Mouse (Mus musculus) common myeloid progenitor, adult 5-6 weeks (primary cell): ENCODE measurements around the gene Aplp1. TPM values are rescaled to one million over a fixed set of nuclear protein-coding genes. Genes with fewer than 3 reads are reported as not detected.
A peak's percentile ranks its signal among the peaks of the same experiment; 100 is the strongest.
"Not testable (repeated sequence)": the region's sequence is repeated elsewhere in the genome, so short reads cannot be mapped to it uniquely, and the experiment has no call there.

Experiments
- ATAC-seq: replicated peaks from 2 replicates; pipeline ENCODE4 v1.8.0; 2016; ENCODE audit warnings: low read depth, mild to moderate bottlenecking, moderate TSS enrichment, inconsistent platforms; ENCODE audit not compliant: poor library complexity, severe bottlenecking
- total RNA-seq: library from RNA; stranded (forward); fragments of 200-1000, 187-1606 nt; gene quantifications from 2 replicates; pipeline ENCODE4 v1.2.3, GENCODE M21; 2017

Aplp1 gene
- total RNA-seq: not detected in 2 replicates

DNA sequence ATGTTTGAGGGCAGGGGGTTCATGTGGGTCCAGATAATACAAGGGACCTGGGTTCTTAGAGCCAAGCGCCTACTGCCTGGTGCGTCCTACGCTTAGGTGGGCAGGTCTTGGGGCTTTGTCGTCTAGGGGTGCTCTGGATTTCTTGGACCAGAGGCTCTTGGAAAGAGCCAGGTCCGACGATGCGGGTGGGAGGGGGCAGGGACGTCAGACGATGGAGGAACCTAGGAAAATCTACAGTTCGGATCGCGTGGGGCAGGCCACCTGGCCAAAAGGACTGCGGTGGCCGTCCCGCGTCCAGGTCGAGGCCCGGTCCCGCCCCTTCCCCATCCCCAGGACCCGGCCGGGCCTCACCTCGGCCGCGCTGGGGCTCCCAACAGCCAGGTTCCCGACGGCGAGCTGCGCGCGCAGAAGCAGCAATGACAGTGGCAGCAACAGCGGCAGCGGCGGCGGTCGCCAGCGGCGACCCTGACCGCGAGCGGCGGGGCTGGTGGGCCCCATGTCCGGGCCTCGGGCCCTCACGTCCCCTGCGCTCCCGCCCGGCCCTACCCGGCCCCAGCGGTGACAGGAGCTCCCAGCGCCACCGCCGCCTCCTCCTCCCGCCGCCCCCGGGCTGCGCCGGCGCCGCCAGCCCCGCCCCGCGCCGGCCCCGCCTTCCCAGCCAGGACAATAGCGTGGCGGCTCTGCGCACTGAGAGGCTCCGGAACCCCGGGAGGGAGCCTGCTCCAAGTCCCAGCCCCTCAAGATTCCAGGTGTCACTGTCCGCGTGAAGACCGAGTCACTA, at the start of gene Aplp1:
Gene Aplp1 (minus strand): TSS at position 565 of the 781 bp plus-strand sequence.
- 0 out of 2 replicates have a peak, but pooled peaks have one; percentile 40 for ATAC-seq

GRCm38 (mm10) chr7:30493401-30493931, 48.1 kb upstream of the Aplp1 start, which contains the start of gene Prodh2:
Gene Prodh2, plus strand, starts transcription at chr7:30493622.
- ATAC-seq: no peak

DNA sequence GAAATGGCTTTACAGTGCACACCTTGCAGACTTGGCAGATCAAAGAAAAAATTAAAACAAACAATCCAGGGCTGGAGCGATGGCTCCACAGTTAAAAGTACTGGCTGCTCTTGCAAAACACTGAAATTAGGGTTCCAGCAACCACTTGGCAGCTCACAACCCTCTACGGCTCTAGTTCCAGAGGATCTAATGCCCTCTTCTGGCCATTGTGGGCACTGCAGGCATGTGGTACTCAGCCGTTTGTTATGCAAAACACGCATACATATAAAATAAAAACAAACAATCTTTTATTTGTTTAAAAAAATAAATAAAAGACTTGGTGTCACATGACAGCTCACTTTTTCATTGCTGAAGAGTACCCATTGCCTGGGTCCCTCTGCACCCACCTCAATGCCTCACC, 47.4 kb upstream of the Aplp1 start:
- ATAC-seq: peak; percentile 76

DNA sequence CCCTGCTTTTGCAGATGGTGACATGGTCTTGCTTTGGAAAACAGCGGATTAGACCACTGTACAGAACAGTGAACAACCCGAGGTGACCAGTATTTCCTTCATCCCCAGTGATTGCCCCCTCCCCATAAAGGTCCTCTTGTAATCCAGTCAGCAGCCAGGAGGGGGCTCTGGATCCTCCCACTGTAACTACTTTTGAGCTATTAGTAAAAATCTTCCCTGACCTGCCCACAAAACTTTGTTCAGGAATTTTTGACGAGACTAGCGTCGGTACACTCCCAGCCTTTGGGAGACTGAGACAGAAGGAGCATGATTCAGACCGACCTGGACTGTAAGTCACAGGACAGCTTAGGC, 45.6 kb upstream of the Aplp1 start:
- no peak for ATAC-seq

GRCm38 (mm10) chr7:30490251-30490956, 45.1 kb upstream of the Aplp1 start:
- ATAC-seq: 0 out of 2 replicates have a peak, but pooled peaks have one; percentile 49

DNA sequence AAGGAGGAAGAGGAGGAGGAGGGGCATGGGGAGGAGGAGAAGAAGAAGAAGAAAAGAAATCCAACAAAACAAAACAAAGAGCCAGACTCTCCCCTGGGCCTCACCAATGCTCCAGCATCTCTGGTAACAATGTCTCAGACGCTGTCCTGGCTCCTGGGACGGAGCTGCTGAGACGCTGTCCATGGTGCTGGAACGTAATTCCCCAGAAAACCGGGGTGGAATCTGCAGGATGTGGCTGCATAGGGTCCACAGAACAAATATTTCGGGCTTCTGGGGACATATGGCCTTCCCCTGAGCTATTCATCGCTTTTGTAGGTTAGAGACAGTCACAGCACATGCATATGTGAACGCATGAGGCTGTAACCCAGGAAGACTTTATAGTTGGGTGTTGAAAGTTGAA, 38.9 kb upstream of the Aplp1 start:
- ATAC-seq: peak; percentile 56; the same call in 1 of the 2 replicates

- ATAC-seq: no peak
Measured at GRCm38 (mm10) chr7:30477415-30478381, 32.4 kb upstream of the Aplp1 start.

- not testable (repeated sequence) for ATAC-seq
Measured at GRCm38 (mm10) chr7:30476136-30476535, 30.8 kb upstream of the Aplp1 start.

- no peak for ATAC-seq
Measured at GRCm38 (mm10) chr7:30474999-30475398, 29.7 kb upstream of the Aplp1 start.

DNA sequence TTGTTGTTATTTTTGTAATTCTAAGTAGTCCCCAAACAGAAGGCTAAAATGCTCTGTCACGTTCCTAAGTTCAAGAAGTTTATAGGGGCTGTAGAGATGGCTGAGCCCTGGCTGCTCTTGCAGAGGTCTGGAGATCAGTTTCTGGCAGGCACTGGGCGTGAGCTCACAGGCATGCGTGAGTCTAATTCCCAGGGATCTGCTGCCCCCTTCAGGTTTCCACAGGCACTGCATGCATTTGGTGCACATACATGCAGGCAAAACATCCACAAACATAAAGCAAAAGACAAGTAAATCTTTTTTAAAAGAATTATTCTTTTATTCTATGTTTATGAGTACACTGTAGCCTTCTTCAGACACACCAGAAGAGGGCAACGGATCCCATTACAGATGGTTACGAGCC, 27.1 kb upstream of the Aplp1 start:
- peak; percentile 62; the same call in 1 of the 2 replicates for ATAC-seq

DNA sequence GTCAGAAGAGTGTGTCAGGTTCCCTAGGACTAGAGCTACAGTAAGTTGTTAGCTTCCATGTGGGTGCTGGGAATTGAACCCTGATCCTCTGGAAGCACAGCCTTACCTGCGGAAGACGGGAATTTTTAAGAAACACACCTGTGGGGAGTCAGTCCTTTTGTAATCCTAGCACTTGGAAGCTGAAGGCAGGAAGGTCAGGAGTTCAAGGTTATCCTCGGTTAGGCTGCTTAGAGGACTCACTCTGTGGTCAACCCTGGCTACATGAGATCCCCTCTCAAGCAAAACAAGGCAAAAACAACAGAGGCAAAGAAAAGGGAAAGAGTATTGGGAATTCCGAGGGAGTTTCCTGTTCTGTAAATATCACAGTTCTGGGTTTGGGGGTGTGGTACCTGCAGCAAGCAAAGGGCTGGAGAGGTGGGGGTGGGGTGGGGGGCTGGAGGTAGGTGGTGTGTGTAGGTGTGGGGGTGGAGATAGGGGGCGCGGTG, 19.5 kb upstream of the Aplp1 start:
- no peak for ATAC-seq

- no peak for ATAC-seq
Measured at GRCm38 (mm10) chr7:30463996-30464395, 18.7 kb upstream of the Aplp1 start.

DNA sequence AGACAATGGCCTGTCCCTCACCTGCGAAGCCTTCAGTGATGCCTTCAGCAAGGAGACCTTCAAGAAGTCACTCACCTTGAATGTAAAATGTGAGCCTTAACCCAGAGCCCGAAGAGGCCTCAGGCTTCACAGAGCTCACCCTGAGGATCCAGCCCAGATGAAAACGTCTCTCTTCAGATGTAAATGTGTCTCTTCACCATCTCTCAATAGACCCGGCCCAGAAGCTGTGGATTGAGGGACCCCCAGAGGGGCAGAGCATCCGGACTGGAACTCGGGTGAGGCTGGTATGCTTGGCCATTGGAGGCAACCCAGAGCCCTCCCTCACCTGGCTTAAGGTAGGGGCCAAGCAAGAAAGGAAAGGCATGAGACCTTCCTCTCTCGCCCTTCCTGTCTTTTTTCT, 18.2 kb upstream of the Aplp1 start:
- no peak for ATAC-seq

- no peak for ATAC-seq
Measured at GRCm38 (mm10) chr7:30459484-30459883, 14.1 kb upstream of the Aplp1 start.

GRCm38 (mm10) chr7:30457629-30458330, 12.4 kb upstream of the Aplp1 start, which contains the start of the genes Kirrel2 and Nphs1:
Gene Kirrel2, minus strand, starts transcription at chr7:30457690.
Gene Nphs1, plus strand, starts transcription at chr7:30458315.
- no peak for ATAC-seq

DNA sequence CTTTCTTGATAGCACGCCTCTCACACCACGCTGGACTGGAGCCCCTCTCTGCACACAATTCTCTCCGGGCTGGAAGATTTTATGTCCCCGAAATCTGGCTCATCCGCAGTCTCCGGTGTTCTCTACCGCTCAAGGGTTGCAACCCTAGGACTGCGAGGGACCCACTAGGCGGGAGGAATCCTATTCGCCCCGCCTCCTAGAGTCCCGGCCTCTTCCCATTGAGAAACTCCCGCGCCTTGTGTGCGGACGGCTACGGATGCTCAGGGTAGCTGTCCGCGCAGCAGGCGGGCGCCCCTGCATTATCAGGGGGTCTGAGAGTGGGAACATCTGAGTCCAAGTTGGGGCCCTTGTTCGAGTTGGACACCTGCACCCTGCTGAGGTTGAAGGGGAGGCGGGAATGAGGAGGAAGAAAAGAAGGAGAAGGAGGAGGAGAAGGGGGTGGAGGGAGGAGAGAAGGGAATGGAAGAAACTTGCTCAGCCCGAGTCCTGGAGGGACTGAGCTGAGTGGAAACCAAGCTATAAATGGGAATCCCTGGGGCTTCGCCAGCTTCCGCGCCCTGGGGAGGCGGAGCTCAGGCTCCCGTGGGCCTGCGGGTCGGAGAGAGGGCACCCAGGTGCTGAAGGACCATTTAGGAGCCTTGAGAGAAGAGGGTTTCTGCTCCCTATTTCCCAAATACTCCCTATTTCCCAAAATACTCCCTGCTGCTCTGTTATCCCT, 11.7 kb upstream of the Aplp1 start:
- no peak for ATAC-seq

DNA sequence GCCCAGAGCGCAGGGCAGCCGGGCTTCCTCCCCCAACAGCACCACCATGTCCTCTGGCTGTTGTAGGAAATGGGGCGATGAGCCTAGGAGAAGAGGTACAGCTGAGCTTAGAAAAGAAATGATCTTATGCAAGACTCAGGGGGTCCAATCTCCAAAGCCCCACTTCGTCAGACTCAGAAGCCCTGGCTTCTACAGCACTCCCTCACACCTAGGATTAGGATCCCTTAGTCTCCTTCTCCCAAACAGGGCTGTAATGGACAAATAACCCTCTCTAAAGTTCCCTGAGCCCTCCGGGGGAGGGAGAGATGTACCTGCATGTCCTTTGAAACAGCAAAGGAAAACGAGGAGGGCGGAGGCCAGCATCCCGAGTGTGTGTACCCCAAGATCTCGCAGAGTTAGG, 11.2 kb upstream of the Aplp1 start:
- no peak for ATAC-seq

DNA sequence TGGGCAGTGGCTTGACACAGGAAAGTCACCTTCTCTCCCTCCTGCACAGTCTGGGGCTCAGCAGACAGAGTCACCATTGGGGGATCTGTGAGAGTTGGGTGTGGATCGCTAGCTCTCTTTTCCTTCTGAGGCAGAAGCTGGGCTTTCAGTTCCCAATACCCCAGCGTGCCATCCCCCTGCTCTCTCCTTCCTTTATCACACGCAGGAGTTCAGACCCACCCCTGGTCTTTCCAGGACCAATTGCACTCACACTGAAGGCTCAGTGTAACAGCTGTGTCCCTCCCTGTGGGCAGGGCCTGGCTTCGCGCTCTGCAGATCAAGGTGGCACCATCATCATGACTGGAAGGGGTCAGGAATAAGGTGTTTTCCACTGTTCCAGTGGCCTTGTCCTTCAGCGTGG, 8.9 kb upstream of the Aplp1 start:
- ATAC-seq: peak; percentile 50
